Mouse (Mus musculus) megakaryocyte progenitor cell, adult 5-6 weeks (primary cell): ENCODE results near the gene Trim71. TPM values are rescaled to one million over a fixed set of nuclear protein-coding genes. Genes with fewer than 3 reads are reported as not detected.

ENCODE experiments used
- ATAC-seq: replicated peaks from 2 replicates; pipeline ENCODE4 v1.8.0; 2016; ENCODE audit warnings: mild to moderate bottlenecking, moderate TSS enrichment, inconsistent platforms; ENCODE audit not compliant: poor library complexity
- total RNA-seq, 2 experiments: library from RNA; stranded (forward) in 1 of 2; stranded (reverse) in 1 of 2; fragments of 157-497, 149-512 nt in 1 of 2; fragments of 200-1000 nt in 1 of 2; gene quantifications; 2 replicates each; pipeline versions ENCODE4 v1.2.3 to v1.2.4; 2015 to 2017

Trim71 gene
- total RNA-seq, 2 experiments from 2014 or later: 0.02 TPM; not detected in 1

- ATAC-seq: no peak
These were observed 3.1 kb downstream of the Trim71 start for GRCm38 (mm10) chr9:114560771-114561670.

DNA sequence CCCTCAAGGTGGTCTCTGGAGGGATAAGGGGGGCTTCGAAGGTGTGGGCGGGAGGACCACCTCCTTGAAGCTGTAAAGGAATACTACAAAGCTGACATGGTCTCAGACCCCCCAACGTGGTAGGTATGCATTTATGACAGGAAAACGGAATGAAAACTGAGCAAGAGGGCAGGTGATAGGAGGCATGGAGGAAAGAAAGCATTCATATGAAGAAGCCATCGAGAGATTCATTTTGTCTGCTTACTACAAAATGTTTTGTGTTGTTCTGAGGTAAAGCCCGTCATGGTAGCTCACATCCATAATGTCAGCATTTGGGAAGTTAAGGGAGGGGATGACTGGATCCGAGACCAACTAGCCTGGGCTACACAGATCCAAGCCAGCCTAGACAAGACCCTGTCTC is 4.0 kb downstream of the Trim71 start:
- no peak for ATAC-seq

- ATAC-seq: no peak
These were observed 7.1 kb downstream of the Trim71 start for GRCm38 (mm10) chr9:114557086-114557485.

DNA sequence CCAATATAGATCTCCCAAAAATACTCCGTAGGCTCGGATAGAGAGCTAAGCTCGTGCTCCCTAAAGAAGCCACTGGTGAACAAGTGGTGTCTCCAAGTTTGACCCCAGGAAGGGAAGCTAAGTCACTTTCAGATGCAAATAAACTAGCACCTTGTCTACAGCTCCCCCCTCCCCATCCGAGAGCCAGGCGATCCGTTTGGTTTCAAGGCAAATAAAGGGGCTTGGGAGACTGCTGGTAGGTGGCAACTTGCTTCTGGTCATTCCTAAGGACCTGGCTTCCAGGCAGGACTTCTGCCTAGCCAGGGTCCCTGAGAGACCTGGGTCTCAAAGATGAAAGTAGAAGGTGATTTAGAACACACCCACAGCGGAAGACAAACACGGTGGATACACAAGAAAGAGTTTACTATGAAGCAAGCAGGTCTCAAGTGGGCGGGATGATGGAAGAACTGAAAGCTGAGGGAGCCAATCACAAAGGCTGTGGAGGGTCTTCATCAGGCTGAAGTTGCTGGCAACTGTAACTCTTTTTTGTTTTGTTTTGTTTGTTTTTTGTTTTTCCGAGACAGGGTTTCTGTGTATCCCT is 7.8 kb downstream of the Trim71 start:
- ATAC-seq: no peak

- no peak for ATAC-seq
These were observed 9.7 kb downstream of the Trim71 start for GRCm38 (mm10) chr9:114554355-114554979.

GRCm38 (mm10) chr9:114553828-114554227 is 10.3 kb downstream of the Trim71 start:
- ATAC-seq: 0 out of 2 replicates have a peak, but pooled peaks have one; percentile 26

DNA sequence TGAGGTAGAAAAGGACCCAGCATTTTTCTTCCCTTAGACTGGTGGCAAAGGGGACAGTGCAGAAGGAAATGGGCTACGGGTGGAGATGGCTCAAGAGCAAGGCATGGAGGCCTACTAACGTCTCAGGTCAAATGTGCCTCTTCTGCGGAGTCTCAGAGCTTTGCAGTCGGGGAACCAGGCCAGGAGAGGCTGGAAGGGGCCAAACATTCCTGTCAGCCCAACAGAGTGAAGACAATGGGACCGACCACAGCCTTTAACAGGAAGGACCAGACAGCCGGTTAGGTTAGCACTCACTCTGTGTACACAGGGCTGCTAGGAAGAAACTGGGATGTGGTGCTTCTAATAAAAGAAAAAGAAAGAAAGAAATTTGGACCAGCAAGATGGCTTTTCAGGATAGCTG is 14.1 kb downstream of the Trim71 start:
- ATAC-seq: no peak

DNA sequence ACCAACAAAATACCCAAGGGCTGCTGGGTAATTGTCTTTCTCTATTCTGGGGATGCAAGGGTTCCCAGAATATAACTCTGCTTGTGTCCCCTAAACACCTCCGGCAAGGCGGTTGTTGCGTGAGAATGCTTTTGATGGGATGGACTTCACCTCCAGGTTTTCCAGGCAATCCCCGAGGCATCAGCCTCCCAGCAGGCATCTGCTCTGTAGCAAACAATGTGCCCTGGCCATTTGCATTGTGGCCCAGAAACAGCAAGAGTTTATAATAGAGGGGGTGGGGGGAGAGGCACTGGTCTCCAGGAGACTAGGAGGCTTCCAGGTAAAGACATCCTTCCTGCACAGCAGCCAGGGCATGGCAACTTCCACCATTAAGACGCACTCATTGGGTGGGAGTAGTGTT is 15.1 kb downstream of the Trim71 start:
- no peak for ATAC-seq

DNA sequence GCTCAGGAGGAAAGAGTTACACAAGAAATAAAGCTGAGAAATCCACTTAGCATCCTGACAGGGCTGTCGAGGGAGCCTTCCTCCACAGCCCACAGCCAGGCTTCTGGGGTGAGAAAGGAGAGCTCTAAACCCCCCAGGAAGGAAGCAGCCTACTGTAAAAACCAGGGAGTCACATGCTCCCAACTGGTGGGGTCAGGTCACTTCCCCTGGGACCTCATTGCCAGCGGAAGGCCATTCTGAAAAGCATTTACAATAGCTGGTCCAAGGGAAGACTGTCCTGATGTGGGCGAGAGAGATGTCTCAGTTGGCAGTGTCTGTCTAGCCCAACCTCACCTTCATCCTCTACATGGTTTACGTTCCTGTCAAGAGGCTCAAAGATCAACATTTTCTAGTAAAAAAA is 15.7 kb downstream of the Trim71 start:
- ATAC-seq: no peak

GRCm38 (mm10) chr9:114547643-114548077 is 16.5 kb downstream of the Trim71 start:
- ATAC-seq: no peak

DNA sequence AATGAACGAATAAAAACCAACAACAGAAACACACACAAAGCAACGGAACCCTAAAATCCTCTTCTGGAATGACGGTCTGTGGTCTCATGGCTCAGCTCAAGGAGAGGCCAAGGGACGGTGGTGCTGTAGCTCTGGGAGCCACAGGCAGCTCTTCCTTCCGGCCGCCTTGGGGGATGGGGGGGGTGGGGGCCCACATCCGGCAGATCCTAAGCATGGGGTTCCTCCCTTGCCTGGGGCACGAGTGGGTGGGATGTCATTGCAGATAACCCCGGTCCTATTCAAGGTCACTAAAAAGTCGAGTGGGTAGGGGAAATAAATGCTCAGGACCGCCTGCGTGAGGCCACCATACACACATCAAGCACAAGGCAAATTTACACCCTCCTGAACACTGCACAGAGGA is 17.4 kb downstream of the Trim71 start:
- no peak for ATAC-seq

DNA sequence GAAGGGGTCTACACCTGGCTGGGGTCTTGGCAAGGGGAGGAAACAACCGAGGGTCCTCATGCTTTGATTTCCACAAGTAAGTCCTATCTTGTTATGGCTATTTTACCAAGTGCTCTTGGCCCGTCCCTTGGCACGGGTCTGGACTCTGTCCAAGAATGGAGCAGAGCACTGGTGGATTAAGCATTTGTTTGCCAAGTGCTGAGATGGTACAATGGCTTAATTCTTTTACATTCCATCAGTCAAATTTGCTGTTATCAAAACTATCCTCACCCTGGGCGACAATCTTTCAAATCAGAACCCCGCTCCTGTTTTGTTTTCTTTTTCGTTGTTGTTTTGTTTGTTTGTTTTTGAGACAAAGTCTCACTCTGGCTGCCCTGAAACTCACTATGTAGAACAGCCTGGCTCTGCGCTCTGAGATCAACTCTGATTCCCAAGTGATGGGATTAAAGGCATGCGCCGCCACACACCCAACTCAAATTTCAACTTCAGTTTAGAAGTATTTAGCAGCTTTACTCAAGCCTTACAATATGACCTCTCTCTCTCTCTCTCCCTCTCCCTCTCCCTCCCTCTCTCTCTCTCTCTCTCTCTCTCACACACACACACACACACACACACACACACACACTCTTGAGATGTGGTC is 19.3 kb downstream of the Trim71 start:
- ATAC-seq: no peak

DNA sequence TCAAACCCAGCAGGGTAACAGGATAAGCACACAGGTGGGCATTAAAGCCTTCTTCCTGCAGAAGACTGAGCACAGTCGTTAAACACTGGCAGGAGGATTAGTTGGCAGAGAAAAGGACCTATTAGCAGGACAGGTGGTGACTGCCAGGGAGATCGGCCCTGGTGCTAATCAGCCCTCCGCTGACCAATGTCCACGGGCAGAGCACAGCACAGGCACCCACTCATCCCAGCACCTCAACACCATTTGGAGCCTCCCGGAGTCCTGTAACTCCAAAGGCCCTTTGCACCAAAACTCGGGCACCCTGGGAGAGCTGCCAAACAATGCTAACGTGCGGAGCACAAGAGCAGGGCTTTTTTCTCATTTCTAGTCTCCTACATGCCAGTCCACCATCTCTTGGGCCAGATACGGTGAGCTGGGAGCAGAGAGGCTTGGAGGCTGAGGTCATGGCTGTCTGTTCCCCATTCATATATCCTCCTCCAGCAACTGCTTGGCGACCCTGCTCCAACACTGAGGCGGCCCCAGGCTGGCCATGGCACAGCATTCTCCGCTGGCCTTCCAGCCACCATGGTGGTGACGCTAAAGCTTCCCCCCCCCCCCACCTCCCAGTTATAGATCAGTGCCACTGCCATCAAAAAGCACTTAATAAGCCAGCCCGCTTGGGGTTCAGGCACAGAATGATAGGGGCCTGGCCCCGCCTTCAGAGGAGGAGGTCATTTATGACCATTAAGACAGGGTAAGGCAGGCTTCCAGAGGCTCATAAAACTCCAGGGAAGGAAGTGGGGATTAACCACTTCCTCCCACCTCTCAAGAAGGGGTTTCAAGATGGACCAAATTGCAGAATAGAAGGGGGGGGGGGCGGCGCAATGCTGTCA is 20.1 kb downstream of the Trim71 start:
- no peak for ATAC-seq

- ATAC-seq: peak; percentile 72
These were observed 22.9 kb downstream of the Trim71 start for GRCm38 (mm10) chr9:114541279-114541741.

DNA sequence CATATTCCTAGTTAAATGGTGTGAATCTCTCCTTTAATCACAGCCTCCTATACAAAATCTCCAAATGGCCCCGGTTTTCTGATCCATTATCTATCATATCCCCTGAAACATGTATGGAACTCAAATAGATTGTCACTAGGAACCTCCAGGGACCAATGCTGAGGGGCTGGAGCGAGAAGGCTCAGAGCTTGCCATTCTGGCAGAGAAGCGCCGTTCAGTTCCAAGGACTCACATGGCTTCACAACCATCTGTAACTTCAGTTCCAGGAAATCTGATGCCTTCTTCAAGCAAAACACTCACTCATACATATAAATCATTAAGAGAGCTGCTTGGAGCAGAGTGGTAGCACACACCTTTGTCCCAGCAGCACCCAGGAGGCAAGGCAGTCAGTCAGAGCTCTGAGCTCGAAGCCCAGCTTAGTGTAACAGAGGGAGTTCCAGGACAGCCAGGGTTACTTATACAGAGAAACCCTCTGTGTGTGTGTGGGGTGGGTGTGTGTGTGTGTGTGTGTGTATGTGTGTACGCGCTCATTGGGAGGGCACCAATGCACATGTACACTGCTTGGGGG is 25.1 kb downstream of the Trim71 start:
- no peak for ATAC-seq

GRCm38 (mm10) chr9:114536628-114537027 is 27.5 kb downstream of the Trim71 start:
- ATAC-seq: no peak

- no peak for ATAC-seq
These were observed 29.2 kb downstream of the Trim71 start for GRCm38 (mm10) chr9:114534747-114535517.

- peak; percentile 83 for ATAC-seq
These were observed 30.3 kb downstream of the Trim71 start for GRCm38 (mm10) chr9:114533848-114534247.

- no peak for ATAC-seq
These were observed 32.9 kb downstream of the Trim71 start for GRCm38 (mm10) chr9:114531276-114531675.
